Mouse (Mus musculus) frontal cortex, adult (tissue): ENCODE data around the gene D630039A03Rik.

Experiments
- ATAC-seq: cut with Nextera tagmentation; 2 replicates; pipeline ENCODE4 v1.9.2; 2017; ENCODE audit warnings: mild to moderate bottlenecking, moderate library complexity, mixed read lengths; ENCODE audit not compliant: low TSS enrichment

Gene D630039A03Rik

GRCm38 (mm10) chr4:57927464-57928205 lies 11.5 kb upstream of the D630039A03Rik start:
- peak; percentile 67; the same call in 1 of the 2 replicates for ATAC-seq

GRCm38 (mm10) chr4:57924556-57925071 lies 8.5 kb upstream of the D630039A03Rik start:
- ATAC-seq = no peak

- ATAC-seq = no peak
Measured at GRCm38 (mm10) chr4:57922171-57922570, 6.1 kb upstream of the D630039A03Rik start.

- no peak for ATAC-seq
Measured at GRCm38 (mm10) chr4:57920522-57920921, 4.4 kb upstream of the D630039A03Rik start.

- no peak for ATAC-seq
Measured at GRCm38 (mm10) chr4:57919494-57920423, 3.7 kb upstream of the D630039A03Rik start.

- ATAC-seq = no peak
Measured at GRCm38 (mm10) chr4:57916711-57917110, 614 bp upstream of the D630039A03Rik start.

- ATAC-seq = no peak; the same call in 1 of the 2 replicates
Measured at GRCm38 (mm10) chr4:57915216-57915965, 706 bp downstream of the D630039A03Rik start.

GRCm38 (mm10) chr4:57914193-57915190 lies 1.6 kb downstream of the D630039A03Rik start:
- no peak for ATAC-seq

- no peak for ATAC-seq
Measured at GRCm38 (mm10) chr4:57913021-57913420, 3.1 kb downstream of the D630039A03Rik start.

GRCm38 (mm10) chr4:57908860-57909259 lies 7.2 kb downstream of the D630039A03Rik start:
- no peak for ATAC-seq

- no peak for ATAC-seq
Measured at GRCm38 (mm10) chr4:57906708-57907107, 9.4 kb downstream of the D630039A03Rik start.

- 0 out of 2 replicates have a peak, but pooled peaks have one; percentile 15 for ATAC-seq
Measured at GRCm38 (mm10) chr4:57904638-57905037, 11.5 kb downstream of the D630039A03Rik start.

GRCm38 (mm10) chr4:57904211-57904610 lies 11.9 kb downstream of the D630039A03Rik start:
- ATAC-seq = peak; percentile 80

- ATAC-seq = no peak
Measured at GRCm38 (mm10) chr4:57902619-57903018, 13.5 kb downstream of the D630039A03Rik start.

GRCm38 (mm10) chr4:57901210-57901609 lies 14.9 kb downstream of the D630039A03Rik start:
- peak; percentile 83 for ATAC-seq

GRCm38 (mm10) chr4:57896631-57897030 lies 19.5 kb downstream of the D630039A03Rik start:
- ATAC-seq = no peak

- no peak for ATAC-seq
Measured at GRCm38 (mm10) chr4:57895902-57896301, 20.2 kb downstream of the D630039A03Rik start.

GRCm38 (mm10) chr4:57895140-57895539 lies 21.0 kb downstream of the D630039A03Rik start:
- ATAC-seq = no peak

- ATAC-seq = no peak
Measured at GRCm38 (mm10) chr4:57892001-57892586, 24.0 kb downstream of the D630039A03Rik start.

- ATAC-seq = no peak
Measured at GRCm38 (mm10) chr4:57889773-57890172, 26.3 kb downstream of the D630039A03Rik start.
